Mouse (Mus musculus) neural tube, embryonic 12.5 days (tissue): Measurements from ENCODE around the gene Baiap2l2. TPM values are rescaled to one million over a fixed set of nuclear protein-coding genes. Genes with fewer than 3 reads are reported as not detected.

Experiments
- ATAC-seq: fragments of 200-750 bp; cut with Nextera tagmentation; 2 replicates; pipeline ENCODE4 v1.8.0; 2017; ENCODE audit warnings: low read depth, mild to moderate bottlenecking, moderate TSS enrichment, moderate library complexity; ENCODE audit not compliant: low FRiP score
- H3K27ac ChIP-seq: fragments of 300-500 bp; sonication (generic); 2 replicates; pipeline ENCODE4 v1.5.1; 2016
- H3K27me3 ChIP-seq: fragments of 300-500 bp; sonication (generic); replicated peaks from 2 replicates; pipeline ENCODE4 v1.6.1; 2016; ENCODE audit warnings: mild to moderate bottlenecking
- H3K36me3 ChIP-seq: fragments of 300-500 bp; sonication (generic); 2 replicates; pipeline ENCODE4 v1.6.1; 2016; ENCODE audit warnings: mild to moderate bottlenecking
- H3K4me1 ChIP-seq: fragments of 300-500 bp; sonication (generic); 2 replicates; pipeline ENCODE4 v1.6.1; 2016
- H3K4me2 ChIP-seq: fragments of 300-500 bp; sonication (generic); replicated peaks from 2 replicates; pipeline ENCODE4 v1.6.1; 2016; ENCODE audit warnings: mild to moderate bottlenecking
- H3K4me3 ChIP-seq: fragments of 300-500 bp; sonication (generic); 2 replicates; pipeline ENCODE4 v1.5.1; 2016
- H3K9ac ChIP-seq: fragments of 300-500 bp; sonication (generic); 2 replicates; pipeline ENCODE4 v1.6.1; 2016; ENCODE audit warnings: mild to moderate bottlenecking
- H3K9me3 ChIP-seq: fragments of 300-500 bp; sonication (generic); 2 replicates; pipeline ENCODE4 v1.6.1; 2016; ENCODE audit warnings: mild to moderate bottlenecking
- WGBS: fragments of 180-500 bp; shearing (Covaris S2); methylation state at CpG from one replicate; pipeline ENCODE4 v1.1.7; 2016; 5-methylcytosine and 5-hydroxymethylcytosine counted together
- polyA plus RNA-seq: library from polyadenylated mRNA; unstranded; fragments of >200 nt; fragmentation: Nextera tagmentation; extraction: Ambion mirVana; gene quantifications from 2 replicates; pipeline ENCODE4 v1.2.1, GENCODE M21; 2016

Gene Baiap2l2
- polyA plus RNA-seq, 1 experiment from 2014 or later: 2.6 TPM

- Histone ChIP-seq H3K27ac (no peak overlapping the region), H3K27me3 (no peaks in the 10 kb centered on the region)
Observed at GRCm38 (mm10) chr15:79290340-79290739, 5.0 kb upstream of the Baiap2l2 start.

DNA sequence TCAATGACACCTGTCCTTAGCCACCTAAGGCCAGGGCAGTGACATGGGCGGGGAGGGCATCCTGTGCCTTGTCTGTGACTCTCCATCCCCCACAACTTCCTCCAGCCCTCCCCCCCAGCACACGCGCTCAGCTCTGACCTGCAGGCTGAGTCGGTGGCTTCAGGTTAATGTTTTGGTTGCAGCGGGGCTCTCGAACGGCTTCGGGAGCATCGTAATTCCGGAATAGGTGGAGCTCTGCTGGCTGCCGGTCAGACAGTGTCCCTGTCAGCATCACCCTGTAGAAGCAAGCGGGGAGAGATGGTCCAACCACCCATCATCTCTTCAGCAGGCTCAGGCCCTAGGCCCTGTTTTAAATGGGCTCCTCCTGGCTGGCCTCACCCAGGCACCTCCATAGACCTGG, 4.1 kb upstream of the Baiap2l2 start:
- Histone ChIP-seq H3K36me3 (peaks cover 21% of the 10 kb centered on the region; the same call in 1 of the 2 replicates), H3K9ac (no peak overlapping the region), H3K27me3 (no peaks in the 10 kb centered on the region), H3K4me2 (no peak overlapping the region), H3K27ac (no peak overlapping the region), H3K4me1 (no peaks in the 10 kb centered on the region), H3K4me3 (no peak overlapping the region), H3K9me3 (no peaks in the 10 kb centered on the region)
- ATAC-seq: no peak
- 82% methylated on average over 12 of the region's 12 CpGs for WGBS

More at GRCm38 (mm10) chr15:79290340-79290739, 5.0 kb upstream of the Baiap2l2 start:
- Histone ChIP-seq H3K9ac (no peak overlapping the region), H3K4me2 (no peak overlapping the region), H3K4me1 (no peaks in the 10 kb centered on the region), H3K36me3 (peaks cover 21% of the 10 kb centered on the region; the same call in 1 of the 2 replicates), H3K9me3 (no peaks in the 10 kb centered on the region), H3K4me3 (no peak overlapping the region)
- 49% methylated on average over 3 of the region's 3 CpGs for WGBS
- no peak for ATAC-seq

DNA sequence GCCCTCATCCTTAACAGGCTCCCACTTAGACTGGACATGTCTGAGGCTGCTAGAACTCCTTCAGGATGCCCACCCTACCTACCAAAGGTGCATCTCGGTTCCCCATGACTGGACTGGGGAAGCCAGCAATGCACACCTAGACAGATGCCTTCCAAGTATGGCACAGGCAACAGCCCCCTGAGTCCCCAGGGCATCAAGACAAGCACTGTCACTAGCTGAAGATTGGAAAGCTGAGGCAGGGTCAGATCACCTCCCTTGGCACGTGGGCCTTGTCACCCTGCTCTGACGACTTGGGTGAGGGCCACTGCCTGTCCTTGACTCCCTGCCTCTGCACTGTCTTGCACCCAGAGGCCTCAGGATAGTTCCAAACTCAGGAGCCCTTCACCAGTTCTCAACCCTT, 3.0 kb upstream of the Baiap2l2 start:
- no peak overlapping the region for H3K4me2 ChIP-seq
- no peak overlapping the region for H3K4me3 ChIP-seq
- no peak overlapping the region for H3K9ac ChIP-seq
- no peak for ATAC-seq
- no peak overlapping the region for H3K27ac ChIP-seq
- H3K27me3 ChIP-seq: no peaks in the 10 kb centered on the region
- no peaks in the 10 kb centered on the region for H3K9me3 ChIP-seq
- H3K36me3 ChIP-seq: peaks cover 21% of the 10 kb centered on the region; the same call in 1 of the 2 replicates
- H3K4me1 ChIP-seq: no peaks in the 10 kb centered on the region
- WGBS: 87% methylated on average over 3 of the region's 3 CpGs

- no peaks in the 10 kb centered on the region for H3K4me1 ChIP-seq
Observed at GRCm38 (mm10) chr15:79287091-79287490, 1.8 kb upstream of the Baiap2l2 start.

DNA sequence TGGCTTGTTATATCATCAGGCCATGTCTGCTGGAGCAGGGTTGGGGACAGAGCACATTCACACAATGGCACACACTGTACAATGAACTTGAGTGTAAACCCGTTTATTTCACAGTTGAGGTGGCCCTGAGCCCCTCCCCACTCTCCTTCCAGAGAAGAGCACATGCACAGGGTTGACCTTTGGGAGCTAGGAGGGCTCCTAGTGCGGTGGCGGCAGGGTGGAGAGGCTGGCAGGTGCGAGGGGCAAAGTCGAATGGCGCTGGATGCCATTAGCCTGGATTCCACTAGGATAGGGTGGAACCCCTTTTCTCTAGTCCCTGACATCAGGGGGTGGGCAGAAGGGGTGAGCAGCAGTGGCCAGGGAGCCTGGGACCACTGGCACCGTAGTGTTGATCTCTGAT, 804 bp upstream of the Baiap2l2 start:
- Histone ChIP-seq H3K4me3 (no peak overlapping the region), H3K4me1 (no peaks in the 10 kb centered on the region), H3K36me3 (peaks cover 21% of the 10 kb centered on the region; the same call in 1 of the 2 replicates), H3K4me2 (no peak overlapping the region), H3K27ac (no peak overlapping the region), H3K9ac (no peak overlapping the region), H3K27me3 (no peaks in the 10 kb centered on the region), H3K9me3 (no peaks in the 10 kb centered on the region)
- WGBS: 88% methylated on average over 7 of the region's 7 CpGs
- ATAC-seq: no peak

More at GRCm38 (mm10) chr15:79287091-79287490, 1.8 kb upstream of the Baiap2l2 start:
- no peak overlapping the region for H3K4me3 ChIP-seq
- H3K9me3 ChIP-seq: no peaks in the 10 kb centered on the region
- H3K27ac ChIP-seq: no peak overlapping the region
- no peaks in the 10 kb centered on the region for H3K27me3 ChIP-seq
- no peak for ATAC-seq
- peaks cover 21% of the 10 kb centered on the region; the same call in 1 of the 2 replicates for H3K36me3 ChIP-seq
- no peak overlapping the region for H3K9ac ChIP-seq
- H3K4me2 ChIP-seq: no peak overlapping the region
- WGBS: 95% methylated on average over 7 of the region's 7 CpGs

GRCm38 (mm10) chr15:79283371-79283770, 2.0 kb downstream of the Baiap2l2 start:
- Histone ChIP-seq H3K36me3 (peaks cover 16% of the 10 kb centered on the region; the same call in 1 of the 2 replicates), H3K4me1 (no peaks in the 10 kb centered on the region), H3K9me3 (no peaks in the 10 kb centered on the region; the same call in 1 of the 2 replicates), H3K27me3 (no peaks in the 10 kb centered on the region), H3K27ac (no peak overlapping the region), H3K4me2 (no peak overlapping the region), H3K9ac (no peak overlapping the region), H3K4me3 (no peak overlapping the region)
- WGBS: 87% methylated on average over 4 of the region's 4 CpGs
- ATAC-seq: no peak

DNA sequence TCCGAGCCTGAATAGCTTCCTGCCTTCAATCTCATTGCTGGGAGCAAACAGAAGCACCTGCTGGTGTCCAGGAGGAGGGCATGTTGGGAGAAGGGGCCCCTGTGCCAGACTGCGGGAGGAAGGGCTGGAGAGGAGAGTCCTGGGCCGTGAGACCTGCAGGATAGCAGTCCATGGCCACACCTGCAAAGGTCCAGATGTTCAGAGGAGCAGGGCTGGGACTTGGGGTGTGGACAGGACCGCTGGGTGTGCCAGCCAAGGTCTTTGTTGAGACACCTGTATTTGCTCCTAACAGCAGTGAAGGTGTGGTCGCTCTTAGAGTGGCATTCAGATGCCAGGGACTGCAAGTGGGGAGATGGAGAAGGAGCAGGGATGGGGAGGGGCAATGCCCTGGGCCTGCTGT, 2.9 kb downstream of the Baiap2l2 start:
- Histone ChIP-seq H3K4me3 (no peak overlapping the region), H3K27me3 (no peaks in the 10 kb centered on the region), H3K4me1 (no peaks in the 10 kb centered on the region), H3K9ac (no peak overlapping the region), H3K27ac (no peak overlapping the region), H3K36me3 (peaks cover 10% of the 10 kb centered on the region; the same call in 1 of the 2 replicates), H3K9me3 (no peaks in the 10 kb centered on the region; the same call in 1 of the 2 replicates), H3K4me2 (no peak overlapping the region)
- WGBS: 85% methylated on average over 5 of the region's 5 CpGs
- ATAC-seq: no peak

DNA sequence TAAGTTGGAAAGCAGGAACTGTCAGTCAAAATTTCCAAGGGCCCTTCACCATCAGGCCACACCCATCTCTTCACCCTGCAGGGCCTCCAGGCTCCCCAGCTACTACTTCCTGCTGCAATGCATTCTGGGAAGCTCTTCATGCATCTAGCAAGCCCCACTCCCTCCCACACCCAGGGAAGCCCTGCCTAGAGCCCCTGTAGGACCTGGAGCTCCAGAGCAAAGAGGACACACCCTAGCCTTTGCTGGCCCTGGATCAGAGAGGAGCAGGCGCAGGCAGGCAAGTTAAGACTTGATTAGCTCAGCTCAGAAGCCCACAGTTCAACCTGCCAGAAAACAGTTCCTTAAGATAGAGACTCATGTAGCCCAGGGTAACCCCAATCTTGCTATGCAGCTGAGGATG, 3.9 kb downstream of the Baiap2l2 start:
- no peak overlapping the region for H3K9ac ChIP-seq
- peaks cover 5% of the 10 kb centered on the region; the same call in 1 of the 2 replicates for H3K36me3 ChIP-seq
- H3K4me2 ChIP-seq: no peak overlapping the region
- no peak overlapping the region for H3K27ac ChIP-seq
- no peak for ATAC-seq
- no peaks in the 10 kb centered on the region for H3K4me1 ChIP-seq
- H3K4me3 ChIP-seq: no peak overlapping the region
- no peaks in the 10 kb centered on the region for H3K27me3 ChIP-seq
- peaks cover 3% of the 10 kb centered on the region; the same call in 1 of the 2 replicates for H3K9me3 ChIP-seq
- WGBS: 90% methylated on average over 1 of the region's 1 CpGs

DNA sequence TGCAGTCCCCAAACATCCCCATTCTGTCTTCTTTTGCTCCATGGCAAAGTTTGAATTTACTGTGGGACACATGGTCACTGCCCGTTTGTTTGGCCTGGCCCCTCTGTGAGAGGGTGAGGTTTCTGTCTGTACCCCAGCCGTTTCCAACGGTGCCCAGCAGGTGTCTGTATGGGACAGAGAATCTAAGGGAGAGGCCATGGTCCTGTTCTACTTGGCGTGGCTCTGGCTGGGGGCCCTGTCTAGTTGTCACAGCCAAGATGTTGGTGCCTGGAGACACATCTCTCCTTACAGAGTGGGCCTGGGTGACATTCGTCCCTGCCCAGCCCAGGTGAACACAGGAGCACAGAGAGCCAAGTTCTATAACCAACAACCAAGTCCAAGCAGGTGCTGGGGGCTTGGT, 4.5 kb downstream of the Baiap2l2 start:
- Histone ChIP-seq H3K4me1 (no peaks in the 10 kb centered on the region), H3K27ac (no peak overlapping the region), H3K4me3 (no peak overlapping the region), H3K9ac (no peak overlapping the region), H3K27me3 (no peaks in the 10 kb centered on the region), H3K9me3 (peaks cover 3% of the 10 kb centered on the region; the same call in 1 of the 2 replicates), H3K4me2 (no peak overlapping the region), H3K36me3 (no peaks in the 10 kb centered on the region; the same call in 1 of the 2 replicates)
- WGBS: 69% methylated on average over 5 of the region's 5 CpGs
- ATAC-seq: no peak

- Histone ChIP-seq H3K27ac (no peak overlapping the region), H3K36me3 (no peaks in the 10 kb centered on the region), H3K4me3 (no peak overlapping the region), H3K9me3 (peaks cover 3% of the 10 kb centered on the region; the same call in 1 of the 2 replicates), H3K4me2 (no peak overlapping the region), H3K9ac (no peak overlapping the region), H3K27me3 (no peaks in the 10 kb centered on the region), H3K4me1 (no peaks in the 10 kb centered on the region)
- WGBS: 30% methylated on average over 6 of the region's 6 CpGs
- ATAC-seq: no peak
Observed at GRCm38 (mm10) chr15:79280209-79280608, 5.1 kb downstream of the Baiap2l2 start.

GRCm38 (mm10) chr15:79277728-79278127, 7.6 kb downstream of the Baiap2l2 start:
- ATAC-seq: no peak
- WGBS: 70% methylated on average over 10 of the region's 10 CpGs
- H3K4me3 ChIP-seq: no peak overlapping the region
- H3K4me2 ChIP-seq: no peak overlapping the region
- H3K4me1 ChIP-seq: peaks cover 3% of the 10 kb centered on the region; the same call in 1 of the 2 replicates
- H3K27me3 ChIP-seq: peaks cover 5% of the 10 kb centered on the region; the same call in 1 of the 2 replicates
- H3K36me3 ChIP-seq: no peaks in the 10 kb centered on the region
- H3K27ac ChIP-seq: no peak overlapping the region
- H3K9ac ChIP-seq: no peak overlapping the region
- peaks cover 3% of the 10 kb centered on the region; the same call in 1 of the 2 replicates for H3K9me3 ChIP-seq

DNA sequence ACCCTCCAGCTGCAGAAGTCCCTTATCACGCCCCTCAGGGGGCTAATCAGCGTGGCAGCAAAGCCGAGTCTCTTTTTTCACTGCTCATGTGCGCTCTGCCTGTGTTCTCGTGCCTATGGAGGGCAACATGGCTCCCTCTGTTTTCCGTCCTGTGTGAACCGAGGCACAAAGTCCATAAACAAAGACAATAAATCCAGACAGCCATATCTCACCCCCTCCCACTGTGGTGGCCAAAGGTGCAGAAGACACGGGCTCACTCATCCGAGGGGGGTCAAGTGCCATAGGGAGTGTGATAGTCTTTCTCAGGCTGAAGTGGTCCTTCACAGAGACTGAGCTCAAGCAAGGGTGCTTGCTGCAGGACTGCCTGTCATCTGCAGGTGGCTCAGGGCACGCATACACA, 12.3 kb downstream of the Baiap2l2 start:
- ATAC-seq: no peak
- Histone ChIP-seq H3K36me3 (no peaks in the 10 kb centered on the region), H3K4me1 (peaks cover 9% of the 10 kb centered on the region; the same call in 1 of the 2 replicates), H3K27ac (no peak overlapping the region), H3K27me3 (peaks cover 12% of the 10 kb centered on the region), H3K4me3 (no peak overlapping the region), H3K9me3 (0 out of 2 replicates have a peak, but pooled peaks cover 3% of the 10 kb centered on the region), H3K4me2 (no peak overlapping the region), H3K9ac (no peak overlapping the region)
- WGBS: 38% methylated on average over 10 of the region's 10 CpGs
